Mouse (Mus musculus) cerebellum, adult (tissue): ENCODE measurements around the gene Slc15a3.

Experiments used
- ATAC-seq: cut with Nextera tagmentation; 2 replicates; pipeline ENCODE4 v1.9.2; 2017; ENCODE audit warnings: mild to moderate bottlenecking, moderate library complexity, mixed read lengths; ENCODE audit not compliant: insufficient number of reproducible peaks, low FRiP score, low TSS enrichment

Slc15a3 gene

DNA sequence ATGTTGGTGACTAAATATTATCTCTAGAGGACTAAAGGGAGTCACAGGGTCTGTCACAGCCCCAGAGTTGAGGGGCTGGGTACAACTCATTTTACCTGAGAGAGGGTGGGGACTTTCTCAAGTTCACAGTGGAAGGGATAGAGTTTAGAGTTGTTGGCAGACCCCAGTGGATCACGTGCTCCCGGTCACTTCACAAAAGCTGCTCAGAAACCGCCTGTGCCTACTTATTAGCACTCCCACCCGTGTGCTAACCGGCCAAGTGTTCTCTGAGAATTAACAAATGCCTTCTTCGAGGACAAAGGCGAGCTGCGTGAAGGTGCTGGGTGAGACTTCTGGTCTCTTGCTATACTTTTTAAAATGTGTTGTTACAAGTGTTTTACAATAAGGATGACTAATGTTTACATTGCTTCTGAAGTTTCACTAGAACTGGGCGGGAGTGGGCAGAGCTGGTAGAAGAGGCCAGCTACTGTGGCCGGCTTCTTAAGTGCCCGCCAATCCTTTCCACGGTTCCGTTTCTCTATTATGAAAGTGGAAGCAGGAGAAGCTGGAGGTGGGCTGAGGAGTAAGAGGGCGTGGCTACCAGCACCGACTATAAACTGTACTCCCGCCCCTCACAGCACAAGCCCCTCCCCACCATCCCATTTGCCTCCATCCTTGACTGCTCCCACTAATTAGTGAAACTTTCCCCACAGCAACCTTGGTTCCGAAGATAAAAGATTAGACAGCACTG lies 21.1 kb upstream of the Slc15a3 start:
- no peak for ATAC-seq

GRCm38 (mm10) chr19:10821319-10821718 lies 18.2 kb upstream of the Slc15a3 start:
- ATAC-seq = no peak

DNA sequence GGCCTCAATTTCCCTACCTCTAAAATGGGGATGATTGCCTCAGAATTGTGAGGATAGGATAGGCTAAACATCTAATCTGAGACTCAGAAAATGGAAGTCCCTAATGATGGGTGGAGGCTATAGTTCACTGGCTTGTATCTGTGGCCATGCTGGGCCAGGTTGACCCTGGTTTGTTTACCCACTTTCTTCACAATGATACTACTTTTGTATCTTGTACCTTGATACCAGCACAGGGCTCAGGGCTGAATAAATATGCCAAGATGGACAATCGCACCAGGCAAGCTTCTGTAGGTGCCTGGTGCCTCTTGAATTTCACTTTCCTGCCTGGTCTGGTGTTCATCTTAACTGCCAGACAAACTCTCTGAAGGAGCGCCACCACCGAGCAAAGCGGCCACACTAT lies 17.0 kb upstream of the Slc15a3 start:
- no peak for ATAC-seq

GRCm38 (mm10) chr19:10824061-10824460 lies 15.5 kb upstream of the Slc15a3 start:
- ATAC-seq = no peak

DNA sequence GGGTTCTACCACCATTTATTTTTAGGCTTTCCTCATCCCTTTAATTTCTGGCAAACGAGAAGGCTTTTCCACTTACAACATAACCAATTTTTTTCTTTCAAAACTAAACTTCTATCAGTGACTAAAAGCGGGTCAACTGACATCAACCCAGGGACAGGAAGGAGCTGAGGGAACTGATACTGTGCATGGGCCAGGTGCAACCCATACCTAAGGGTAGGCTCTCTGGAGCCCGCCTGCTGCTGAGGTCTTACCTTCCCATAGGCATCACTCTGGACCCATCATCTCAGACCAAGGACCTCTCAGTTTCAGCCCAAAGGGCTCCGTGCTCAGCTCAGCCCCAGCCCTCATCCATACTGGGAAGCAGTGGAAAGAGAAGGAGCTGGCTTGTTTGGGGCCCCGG lies 11.2 kb upstream of the Slc15a3 start:
- ATAC-seq = no peak

DNA sequence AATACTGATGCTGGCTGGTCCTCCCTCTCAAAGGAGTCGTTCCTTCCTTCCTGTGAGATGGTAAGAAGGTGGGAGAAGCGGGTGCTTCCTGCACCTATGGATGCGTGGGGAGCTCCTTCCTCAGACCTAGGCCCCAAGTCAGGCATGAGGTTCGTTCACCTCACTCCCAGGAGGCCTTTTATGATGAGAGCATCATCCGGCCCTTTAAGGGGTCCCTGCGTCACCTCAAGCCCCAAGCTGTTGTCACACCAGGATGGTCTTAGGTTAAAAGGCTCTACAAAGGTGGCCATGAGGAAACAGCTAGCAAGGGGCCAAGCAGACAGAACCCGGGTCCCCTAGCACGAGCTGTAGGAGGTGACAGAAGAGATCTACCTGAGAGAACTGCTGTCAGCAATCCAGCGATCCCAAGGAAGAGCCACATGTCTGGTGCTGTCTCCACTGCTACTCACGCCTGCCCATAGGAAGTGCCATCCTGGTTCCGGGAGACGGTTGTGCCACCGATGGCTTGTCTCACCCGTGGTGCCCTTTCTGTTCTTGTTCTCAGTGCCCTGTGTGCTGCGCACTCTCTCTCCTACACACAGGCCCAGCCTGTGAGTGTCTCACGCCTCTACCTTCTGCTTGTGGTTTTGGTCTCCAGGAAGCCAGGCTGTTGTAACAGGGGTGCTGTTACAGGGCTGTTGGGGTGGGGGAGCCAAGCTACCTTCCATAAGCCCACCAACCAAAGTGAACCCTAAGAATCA lies 9.9 kb upstream of the Slc15a3 start, which contains the start of gene Cd6:
Cd6 (minus strand) TSS at position 623 of the 740 bp plus-strand sequence.
- no peak for ATAC-seq

- peak; percentile 36; the same call in 1 of the 2 replicates for ATAC-seq
Measured at GRCm38 (mm10) chr19:10831424-10831823, 8.1 kb upstream of the Slc15a3 start.

- no peak for ATAC-seq
Measured at GRCm38 (mm10) chr19:10832030-10832429, 7.5 kb upstream of the Slc15a3 start.

DNA sequence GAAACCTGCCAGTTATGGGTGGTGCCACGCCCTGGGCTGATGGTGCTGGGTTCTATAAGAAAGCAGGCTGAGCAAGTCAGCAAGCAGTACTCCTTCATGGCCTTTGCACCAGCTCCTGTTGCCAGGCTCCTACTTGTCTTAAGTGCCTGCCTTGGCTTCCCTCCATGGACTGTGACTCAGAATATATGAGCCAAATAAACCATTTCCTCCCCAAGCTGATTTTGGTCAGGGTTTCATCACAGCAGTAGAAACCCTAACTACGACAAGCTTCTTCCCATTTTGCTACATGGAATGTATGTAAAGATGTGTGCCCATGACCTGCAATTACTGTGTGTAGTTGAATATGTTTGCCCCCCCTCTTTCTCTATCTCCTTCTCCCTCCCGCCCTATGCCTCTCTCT lies 5.9 kb upstream of the Slc15a3 start:
- ATAC-seq = no peak

DNA sequence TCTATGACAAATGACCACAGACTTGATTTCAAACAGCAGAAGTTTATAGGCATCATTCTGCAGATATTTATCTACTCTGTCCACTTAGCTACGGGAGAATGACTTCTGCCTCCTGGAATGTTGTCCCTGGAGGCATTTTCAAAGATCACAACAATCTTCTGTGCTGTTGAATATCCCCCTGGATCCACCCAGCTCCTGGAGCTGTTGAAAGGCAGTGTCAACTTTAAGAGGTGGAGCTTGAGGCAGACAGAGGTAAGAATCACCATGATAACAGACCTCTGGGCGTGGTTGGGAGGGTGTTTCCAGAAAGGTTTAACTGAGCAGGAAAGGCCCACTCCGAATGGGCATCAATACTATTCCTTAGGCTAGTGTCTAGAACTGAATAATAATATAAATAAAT lies 3.9 kb upstream of the Slc15a3 start:
- ATAC-seq = no peak

DNA sequence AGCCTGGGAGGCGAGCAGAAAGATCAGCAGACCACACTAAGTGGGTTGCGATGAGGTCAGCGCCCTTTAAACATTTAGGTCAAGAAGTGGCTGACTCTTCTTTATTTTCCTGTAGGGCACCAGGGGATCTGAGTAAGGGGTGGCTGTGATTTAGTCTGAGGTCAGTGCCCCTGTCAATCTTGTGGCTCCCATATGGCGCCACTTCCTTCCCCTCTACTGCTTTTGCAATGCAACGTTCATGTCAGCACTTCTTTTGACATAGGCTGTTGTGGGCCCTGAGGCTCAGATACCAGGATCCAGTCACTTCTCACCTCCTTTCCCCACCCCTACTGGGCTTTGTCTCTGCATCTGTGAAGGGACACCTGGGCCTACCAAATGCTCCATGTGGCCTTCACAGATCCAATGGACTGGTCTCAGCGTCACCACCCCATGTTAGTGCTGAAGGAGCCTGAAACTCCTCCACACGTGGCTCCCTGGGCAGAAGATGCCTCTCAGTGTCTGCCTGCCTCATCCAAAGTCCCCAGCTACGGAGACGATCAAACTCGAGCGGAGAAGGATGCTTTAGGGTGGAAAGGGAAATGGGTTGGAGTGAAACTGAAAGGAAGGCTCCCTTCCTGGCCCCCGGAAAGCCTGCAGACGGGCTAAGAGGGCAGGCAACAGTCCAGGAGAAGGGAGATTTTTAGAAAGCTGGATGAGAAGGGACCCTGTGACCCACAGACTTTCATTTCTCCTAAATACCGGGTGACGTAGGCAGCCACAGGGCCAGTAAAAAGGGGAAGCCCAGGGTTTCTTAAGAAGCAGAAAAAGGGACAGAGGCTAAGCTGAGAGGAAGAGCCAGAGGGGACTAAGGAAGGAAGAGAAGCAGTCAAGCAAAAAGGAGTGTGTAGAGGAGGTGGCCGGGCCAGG lies 2.4 kb downstream of the Slc15a3 start:
- ATAC-seq = no peak

- no peak for ATAC-seq
Measured at GRCm38 (mm10) chr19:10842914-10843313, 3.4 kb downstream of the Slc15a3 start.

DNA sequence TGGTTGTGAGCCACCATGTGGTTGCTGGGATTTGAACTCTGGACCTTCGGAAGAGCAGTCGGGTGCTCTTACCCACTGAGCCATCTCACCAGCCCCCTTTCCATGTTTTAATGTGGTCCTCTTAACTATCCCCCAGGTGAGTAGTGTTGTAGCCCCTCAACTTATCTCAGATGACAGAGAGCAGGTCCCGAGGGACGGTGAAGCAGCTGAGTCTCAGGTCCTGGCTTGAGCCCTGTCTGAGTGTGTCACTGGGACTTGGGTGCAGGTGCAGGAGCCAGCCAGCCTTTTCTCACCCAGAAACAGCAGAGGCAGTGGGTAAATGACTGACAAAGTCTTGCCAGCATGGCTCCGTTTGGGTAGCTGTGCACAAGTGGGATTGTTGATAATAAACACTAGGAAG lies 4.7 kb downstream of the Slc15a3 start:
- ATAC-seq = no peak

DNA sequence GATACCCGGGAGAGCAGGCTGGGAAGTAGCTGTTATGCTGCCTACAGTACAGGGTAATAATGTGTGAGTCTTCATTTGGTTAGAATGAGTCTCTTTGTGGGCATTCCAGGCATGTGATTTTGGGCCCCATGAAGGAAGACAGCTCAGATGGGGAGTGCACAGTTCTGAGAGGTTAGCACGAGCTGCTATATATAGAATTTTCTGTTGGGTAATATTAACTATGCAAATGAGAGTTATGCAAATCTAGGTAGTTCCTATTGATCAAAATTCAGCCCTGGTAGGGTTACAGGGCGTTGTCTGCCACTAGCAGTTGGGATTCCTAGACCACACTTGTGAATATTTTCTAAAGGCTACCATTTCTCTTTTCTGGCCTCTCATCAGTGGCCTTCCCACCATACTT lies 5.9 kb downstream of the Slc15a3 start:
- no peak for ATAC-seq

DNA sequence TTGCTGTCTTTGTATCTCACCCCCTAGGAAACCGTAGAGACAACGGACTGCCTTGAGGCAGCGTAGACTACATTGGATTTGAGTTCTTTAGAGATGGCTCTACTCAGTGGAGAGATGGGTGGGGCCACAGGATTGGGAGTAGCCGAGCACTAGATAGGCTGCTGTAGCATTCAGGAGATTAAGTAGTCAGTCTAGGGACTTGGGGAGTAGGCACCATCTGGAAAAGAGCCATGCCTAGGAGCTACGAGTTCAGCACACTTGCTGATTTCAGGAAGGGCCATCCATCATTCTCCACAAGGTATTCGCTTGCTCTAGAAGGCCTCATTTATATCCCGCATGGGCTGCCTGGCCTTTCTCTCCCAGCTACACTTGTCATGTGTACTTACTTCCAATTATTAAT lies 6.6 kb downstream of the Slc15a3 start:
- no peak for ATAC-seq

- no peak for ATAC-seq
Measured at GRCm38 (mm10) chr19:10847311-10848087, 8.0 kb downstream of the Slc15a3 start.

GRCm38 (mm10) chr19:10855422-10855821 lies 15.9 kb downstream of the Slc15a3 start:
- no peak for ATAC-seq

DNA sequence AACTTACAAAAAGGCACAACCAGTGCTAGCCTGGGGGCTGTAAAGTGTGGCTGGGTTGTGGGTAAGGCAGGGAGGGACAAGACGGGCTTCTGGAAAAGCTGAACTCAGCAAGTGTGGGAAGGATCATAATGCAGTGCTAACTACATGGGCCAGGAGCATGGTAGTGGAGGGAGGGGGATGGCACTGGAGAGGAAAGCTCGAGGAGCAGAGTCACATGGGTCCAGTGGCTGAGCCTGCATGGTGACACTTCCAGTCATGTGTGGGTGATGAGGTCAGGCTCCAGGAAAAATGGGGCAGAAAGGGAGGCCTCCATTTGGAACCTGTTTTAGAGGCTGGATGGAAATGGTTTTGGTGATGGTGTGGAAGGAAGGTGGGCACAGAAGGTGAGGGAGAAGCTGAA lies 17.0 kb downstream of the Slc15a3 start:
- no peak for ATAC-seq

DNA sequence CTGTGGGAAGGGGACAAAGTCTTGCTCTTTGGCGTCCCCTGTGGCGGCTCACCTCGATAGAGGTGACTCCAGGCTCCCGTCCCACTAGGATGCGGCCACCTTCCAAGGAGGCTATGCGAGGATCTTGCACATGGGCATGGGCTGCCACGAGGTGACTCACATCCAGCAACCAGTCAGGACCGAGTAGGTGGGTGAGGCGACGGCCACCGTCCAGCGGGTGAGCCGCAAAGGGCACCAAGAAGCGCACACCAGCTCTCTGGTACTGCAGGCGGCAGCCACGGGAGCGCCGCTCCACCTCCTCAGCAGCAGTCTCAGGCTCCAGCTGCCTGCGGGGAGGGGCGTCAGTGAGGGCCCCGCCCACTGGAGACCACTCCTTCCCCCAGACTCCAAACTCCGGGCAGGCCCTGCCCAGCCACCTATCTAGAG lies 20.6 kb downstream of the Slc15a3 start:
- no peak; the same call in 1 of the 2 replicates for ATAC-seq

- ATAC-seq = no peak
Measured at GRCm38 (mm10) chr19:10866351-10866750, 26.8 kb downstream of the Slc15a3 start.
